Mouse (Mus musculus) adrenal gland, postnatal 0 days (tissue): Measurements from ENCODE around the gene Il10rb. TPM values are rescaled to one million over a fixed set of nuclear protein-coding genes. Genes with fewer than 3 reads are reported as not detected.

Source experiments
- polyA plus RNA-seq: library from polyadenylated mRNA; unstranded; fragments of >200 nt; fragmentation: Nextera tagmentation; extraction: Ambion mirVana; gene quantifications from 2 replicates; pipeline ENCODE4 v1.2.1, GENCODE M21; 2015

Il10rb gene
- 88.6 and 188 TPM in 2 replicates for polyA plus RNA-seq

GRCm38 (mm10) chr16:91405640-91406584 lies at the start of gene Il10rb:
Gene Il10rb, plus strand, starts transcription at chr16:91406164.

GRCm38 (mm10) chr16:91372577-91373472 lies 33.1 kb upstream of the Il10rb start, which contains the start of gene Ifnar2:
Gene Ifnar2, plus strand, starts transcription at chr16:91372783.

GRCm38 (mm10) chr16:91391421-91391820 lies 14.5 kb upstream of the Il10rb start, which contains the start of gene Gm21970:
Gene Gm21970, plus strand, starts transcription at chr16:91391721.

Other genes starting within 250 kb of the Il10rb start
- gene Olig2, start 180.7 kb upstream of the Il10rb start, polyA plus RNA-seq: not detected in 2 replicates
- 0.06 and 0.11 TPM in 2 replicates for gene Olig1, start 136.4 kb upstream of the Il10rb start, polyA plus RNA-seq
- gene Ifnar2, start 33.4 kb upstream of the Il10rb start, polyA plus RNA-seq: 91.8 and 148 TPM in 2 replicates
- gene Gm21970, start 14.4 kb upstream of the Il10rb start, polyA plus RNA-seq: 1.1 TPM in 1 of 2 replicates, not detected in the other
- gene Ifnar1, start 79.1 kb downstream of the Il10rb start, polyA plus RNA-seq: 34.7 and 40.5 TPM in 2 replicates
- 69.3 and 76.2 TPM in 2 replicates for gene Ifngr2, start 140.9 kb downstream of the Il10rb start, polyA plus RNA-seq
- gene Tmem50b, start 191.6 kb downstream of the Il10rb start, polyA plus RNA-seq: 33.7 and 40.5 TPM in 2 replicates
- 4.3 and 6.6 TPM in 2 replicates for gene Dnajc28, start 212.9 kb downstream of the Il10rb start, polyA plus RNA-seq
- gene Gart, start 240.8 kb downstream of the Il10rb start, polyA plus RNA-seq: 30.8 and 52.8 TPM in 2 replicates
- 65.5 and 87.0 TPM in 2 replicates for gene Son, start 241.3 kb downstream of the Il10rb start, polyA plus RNA-seq